Mouse (Mus musculus) layer of hippocampus, postnatal 25 days (tissue): ENCODE data around the gene Stard10. TPM values are rescaled to one million over a fixed set of nuclear protein-coding genes. Genes with fewer than 3 reads are reported as not detected.

Experiments used
- DNase-seq, 2 experiments: peaks; one replicate each; pipeline ENCODE4 v3.0.0; 2022; ENCODE audit warnings: mixed read lengths in 2 of 2, low spot score in 1 of 2; ENCODE audit errors: extremely low spot score in 1 of 2
- total RNA-seq, 2 experiments: library from RNA; stranded (reverse); gene quantifications; 2 replicates each; pipeline ENCODE4 v1.2.3; 2021

Gene Stard10
- total RNA-seq, 2 experiments from 2014 or later = 22.4 to 23.0 TPM

GRCm38 (mm10) chr7:101362791-101363191 lies 45.9 kb downstream of the Stard10 start:
- DNase-seq = no peak

- DNase-seq = no peak
These were observed 47.0 kb downstream of the Stard10 start for GRCm38 (mm10) chr7:101363914-101364313.

- DNase-seq = no peak
These were observed 51.3 kb downstream of the Stard10 start for GRCm38 (mm10) chr7:101367901-101368852.

- DNase-seq = no peak
These were observed 52.8 kb downstream of the Stard10 start for GRCm38 (mm10) chr7:101369666-101370065.

- no peak for DNase-seq
These were observed 56.2 kb downstream of the Stard10 start for GRCm38 (mm10) chr7:101373082-101373481.

GRCm38 (mm10) chr7:101374155-101374554 lies 57.3 kb downstream of the Stard10 start:
- DNase-seq = no peak

- DNase-seq = no peak
These were observed 59.9 kb downstream of the Stard10 start for GRCm38 (mm10) chr7:101376701-101377340.

- no peak for DNase-seq
These were observed 60.9 kb downstream of the Stard10 start for GRCm38 (mm10) chr7:101377741-101378262.

- DNase-seq = no peak
These were observed 61.4 kb downstream of the Stard10 start for GRCm38 (mm10) chr7:101378285-101378684.

GRCm38 (mm10) chr7:101378796-101379465 lies 62.0 kb downstream of the Stard10 start:
- DNase-seq = no peak

GRCm38 (mm10) chr7:101379732-101380131 lies 62.8 kb downstream of the Stard10 start:
- DNase-seq = no peak

- no peak for DNase-seq
These were observed 64.6 kb downstream of the Stard10 start for GRCm38 (mm10) chr7:101381512-101381911.

GRCm38 (mm10) chr7:101382378-101382777 lies 65.5 kb downstream of the Stard10 start:
- DNase-seq = no peak

GRCm38 (mm10) chr7:101383756-101384155 lies 66.9 kb downstream of the Stard10 start:
- no peak for DNase-seq

- no peak for DNase-seq
These were observed 68.0 kb downstream of the Stard10 start for GRCm38 (mm10) chr7:101384931-101385330.

GRCm38 (mm10) chr7:101385331-101385733 lies 68.4 kb downstream of the Stard10 start:
- no peak for DNase-seq

- no peak for DNase-seq
These were observed 69.1 kb downstream of the Stard10 start for GRCm38 (mm10) chr7:101385866-101386452.

GRCm38 (mm10) chr7:101389256-101389655 lies 72.4 kb downstream of the Stard10 start:
- DNase-seq = no peak

GRCm38 (mm10) chr7:101391909-101392479 lies 75.1 kb downstream of the Stard10 start:
- no peak for DNase-seq

- DNase-seq = no peak
These were observed 76.1 kb downstream of the Stard10 start for GRCm38 (mm10) chr7:101393015-101393414.
